Mouse (Mus musculus) layer of hippocampus, postnatal 36 days (tissue): ENCODE results near the gene Iqschfp. TPM values are rescaled to one million over a fixed set of nuclear protein-coding genes. Genes with fewer than 3 reads are reported as not detected.

Experiments used
- DNase-seq, 2 experiments: peaks; one replicate each; pipeline ENCODE4 v3.0.0; 2022
- total RNA-seq, 2 experiments: library from RNA; stranded (reverse); gene quantifications; 2 replicates each; pipeline ENCODE4 v1.2.3; 2021

The Iqschfp gene
- total RNA-seq, 2 experiments from 2014 or later = 12.1 to 14.3 TPM

DNA sequence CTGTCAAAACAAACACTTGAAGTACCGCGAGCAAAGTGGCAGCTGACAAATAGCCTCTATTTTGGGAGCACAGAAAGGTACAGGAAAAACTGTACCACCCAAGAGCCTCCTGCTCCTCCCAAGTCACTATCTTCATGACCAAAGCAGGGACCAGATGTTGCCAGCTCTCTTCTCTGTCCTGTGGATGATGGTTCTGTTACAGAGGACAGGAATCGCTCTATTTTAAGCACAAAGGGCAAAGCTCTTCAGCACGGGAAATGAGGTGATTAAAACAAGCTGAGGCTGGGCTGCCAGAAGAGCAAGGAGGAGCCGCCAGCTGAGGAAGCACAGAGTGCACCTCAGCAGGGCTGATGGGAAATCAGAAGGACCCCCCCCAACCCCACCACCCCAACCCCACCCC lies 561.2 kb downstream of the Iqschfp start:
- DNase-seq = no peak

DNA sequence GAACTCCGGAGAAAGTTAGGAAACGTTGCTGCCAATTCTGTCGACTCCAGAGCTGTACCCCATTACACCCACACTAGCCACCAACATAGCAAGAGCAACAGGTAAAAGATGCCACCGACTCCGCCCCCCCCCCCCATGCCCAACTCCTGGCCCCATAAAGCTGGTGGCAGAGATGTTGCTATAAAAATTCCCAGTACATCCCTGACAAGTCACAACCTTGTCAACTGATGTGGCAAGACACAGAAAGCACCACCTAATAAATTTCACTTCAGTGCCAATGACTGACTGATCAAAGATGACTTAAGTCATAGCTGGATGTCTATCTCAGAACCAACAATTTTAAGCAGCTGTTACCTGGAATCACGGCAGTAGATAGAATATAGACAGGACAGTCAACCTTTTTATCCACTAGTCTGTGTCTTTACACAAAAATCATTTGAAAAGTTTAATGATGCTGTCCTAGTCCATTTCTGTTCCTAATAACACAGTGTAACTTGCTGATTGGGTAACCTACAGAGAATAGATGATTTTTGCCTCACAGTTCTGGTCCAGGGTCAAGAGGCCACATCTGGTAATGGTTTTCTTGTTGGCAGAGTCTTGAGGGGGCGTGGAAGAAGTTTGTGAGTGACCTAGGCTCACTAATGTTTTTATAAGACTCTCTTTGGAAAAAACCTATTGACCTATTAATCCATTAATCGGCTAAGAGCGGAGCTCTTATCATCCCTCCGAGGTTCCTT lies 561.9 kb downstream of the Iqschfp start:
- DNase-seq = no peak

DNA sequence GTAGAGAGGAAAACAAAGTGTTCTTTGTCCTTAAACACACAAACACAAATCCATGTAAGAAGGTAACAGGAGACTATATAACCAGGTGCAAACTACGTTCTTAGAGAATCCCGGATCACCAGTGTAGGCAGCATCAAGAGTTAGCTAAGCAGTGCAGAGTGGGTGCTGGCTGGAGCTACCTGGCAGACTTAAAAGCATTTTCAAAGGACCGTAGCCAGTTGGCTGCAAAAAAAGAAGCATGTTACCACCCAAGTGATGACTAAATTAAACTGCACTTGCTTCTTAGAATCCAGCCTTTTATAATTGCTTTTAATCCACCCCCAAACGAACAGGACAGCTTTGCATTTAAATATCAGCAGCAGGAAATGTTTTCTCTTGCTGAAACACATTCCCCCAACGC lies 574.6 kb downstream of the Iqschfp start:
- peak in 1 of 2 experiments; percentile 33 for DNase-seq

DNA sequence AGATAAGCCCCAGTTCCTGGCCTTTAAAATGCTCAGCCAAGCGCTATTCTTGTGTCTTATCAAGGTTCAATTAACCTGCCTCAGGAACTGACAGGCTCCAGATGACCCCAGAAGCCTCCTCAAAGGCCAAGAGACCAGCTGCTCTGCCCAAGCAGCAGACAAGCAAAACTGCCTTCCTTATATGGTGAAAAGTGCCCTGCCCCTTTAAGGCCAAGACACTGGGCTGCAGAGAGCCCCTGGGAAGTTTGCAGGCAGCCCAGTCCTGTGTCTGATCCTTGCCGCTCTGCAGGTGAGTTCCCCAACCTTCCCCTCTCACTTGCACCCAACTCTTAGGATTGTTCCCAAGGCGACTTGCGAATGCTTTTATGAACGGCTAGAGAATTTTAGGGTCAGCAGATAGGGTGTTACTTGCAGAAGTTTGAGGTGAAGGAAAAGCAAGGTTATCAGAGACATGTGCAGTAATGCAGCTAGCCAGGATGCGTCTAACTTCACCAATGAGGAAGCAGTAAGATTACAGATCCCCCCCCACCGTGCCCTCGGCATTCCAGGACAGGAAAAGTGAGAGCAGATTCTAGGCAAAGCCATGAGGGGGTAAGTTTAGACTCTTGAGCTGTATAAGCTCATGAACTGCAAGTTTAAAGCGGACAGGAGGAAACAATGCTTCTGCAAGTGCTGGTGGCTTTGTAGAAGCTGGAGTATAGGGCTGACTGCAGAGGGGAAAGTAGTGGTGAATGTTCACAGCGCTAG lies 576.1 kb downstream of the Iqschfp start:
- DNase-seq = no peak

DNA sequence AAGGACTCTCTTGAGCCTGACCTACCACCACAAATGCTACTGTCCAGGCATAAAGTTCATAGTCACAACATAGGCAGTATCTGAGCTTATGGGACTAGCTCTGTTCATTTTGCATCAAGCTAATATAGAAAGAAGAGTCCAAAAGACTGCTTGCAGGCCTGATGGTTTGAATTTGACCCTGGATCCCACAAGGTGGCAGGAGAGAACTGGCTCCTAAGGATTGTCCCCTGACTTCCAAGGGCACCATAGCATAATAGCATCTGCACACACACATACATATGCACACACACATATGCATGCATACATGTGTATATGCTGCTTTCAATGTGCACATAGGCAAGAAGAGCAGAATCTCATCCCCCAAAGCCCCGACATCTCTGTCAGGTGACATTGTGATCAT lies 577.6 kb downstream of the Iqschfp start:
- no peak for DNase-seq

DNA sequence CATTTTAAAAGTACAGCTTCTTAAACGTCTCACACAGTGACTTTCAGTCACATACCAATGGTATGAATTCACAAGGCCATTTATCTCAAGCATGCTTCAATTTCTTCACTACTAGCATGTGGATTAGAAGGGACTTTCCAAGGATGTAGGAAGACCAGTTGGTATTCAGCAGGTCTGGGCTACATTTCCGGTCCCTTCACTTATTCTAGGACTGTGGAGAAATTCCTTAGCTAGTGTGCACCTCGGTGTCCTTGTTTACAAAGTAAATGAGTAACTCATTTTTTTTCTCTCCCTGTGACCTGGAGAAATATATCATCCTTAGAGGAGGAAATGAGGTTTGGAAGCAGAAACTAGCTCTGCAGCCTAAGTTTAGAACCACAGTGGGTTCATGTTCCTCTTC lies 578.0 kb downstream of the Iqschfp start:
- DNase-seq = no peak

DNA sequence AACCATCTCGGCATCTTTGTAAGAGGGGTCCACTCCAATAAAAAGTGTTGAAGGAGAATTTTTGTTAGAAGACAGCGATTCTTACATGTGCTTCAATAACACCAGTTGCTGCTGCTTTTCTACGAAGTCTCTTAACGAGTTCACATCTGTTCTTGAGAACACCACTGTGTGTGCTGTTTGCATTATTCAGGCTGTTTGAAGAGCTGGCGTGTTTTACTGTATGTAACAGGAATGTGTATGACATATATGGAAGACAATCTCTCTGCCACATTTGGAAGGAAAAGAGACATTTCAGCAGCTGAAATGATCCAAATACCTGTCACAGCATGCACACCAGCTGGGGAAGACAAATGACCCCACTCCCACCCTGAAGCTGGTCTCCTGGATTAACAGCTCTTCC lies 578.6 kb downstream of the Iqschfp start:
- DNase-seq = no peak

DNA sequence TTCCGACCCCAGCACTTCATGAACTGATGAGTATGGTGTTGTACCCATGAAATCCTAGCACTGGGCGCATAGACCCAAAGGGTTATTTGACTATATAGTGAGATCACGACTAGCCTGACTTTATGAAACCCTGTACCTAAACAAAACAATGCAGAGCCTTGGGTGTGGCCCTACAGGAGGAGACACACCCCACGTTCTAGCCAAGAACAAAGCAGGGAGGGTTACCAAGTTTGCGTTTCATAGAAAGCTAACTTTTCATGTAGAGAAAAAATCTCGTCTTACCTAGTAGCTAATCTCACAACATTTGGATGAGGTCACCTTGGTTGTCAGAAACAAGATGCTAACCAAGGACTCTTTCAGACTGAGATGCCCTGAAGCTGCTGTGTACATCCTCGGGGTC lies 584.3 kb downstream of the Iqschfp start:
- no peak for DNase-seq

DNA sequence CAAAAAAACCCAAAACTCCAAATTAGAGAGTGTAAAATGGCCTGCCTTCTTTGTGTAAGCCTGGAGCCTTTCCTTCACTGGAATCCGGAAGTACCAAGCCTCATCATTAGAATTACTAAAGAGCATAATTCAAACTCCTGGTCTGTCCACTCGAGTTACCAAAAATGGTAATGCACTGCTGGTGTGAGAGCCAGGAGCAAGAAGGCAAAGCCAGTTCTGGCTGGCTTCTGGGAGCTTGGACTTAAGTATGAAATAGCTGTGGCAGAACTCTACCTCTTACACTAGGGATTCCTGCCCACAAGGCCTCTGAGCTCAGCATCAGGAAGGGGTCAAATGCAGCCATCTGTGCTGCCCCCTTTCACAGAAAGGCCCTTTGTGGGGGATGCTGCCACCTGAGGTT lies 585.4 kb downstream of the Iqschfp start:
- DNase-seq = no peak

DNA sequence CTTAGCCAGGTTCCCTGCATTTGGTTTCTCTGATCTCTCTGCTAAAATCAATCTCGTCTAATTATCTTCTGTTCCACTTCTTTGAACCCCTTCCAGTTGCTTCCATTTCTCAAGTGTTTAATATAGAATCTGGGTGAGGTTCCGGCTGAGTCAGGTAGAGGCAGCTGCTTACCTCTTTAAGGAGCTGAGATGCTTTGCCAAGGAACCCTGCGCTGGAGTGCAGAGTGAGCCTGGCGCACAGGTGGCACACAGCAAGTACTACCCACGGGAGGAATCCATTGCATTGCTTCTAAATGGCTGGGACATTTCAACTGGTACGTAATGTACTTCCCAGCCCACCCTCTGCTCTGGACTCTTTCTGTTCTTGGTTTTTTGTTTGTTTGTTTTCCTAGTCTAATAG lies 587.2 kb downstream of the Iqschfp start:
- no peak for DNase-seq

DNA sequence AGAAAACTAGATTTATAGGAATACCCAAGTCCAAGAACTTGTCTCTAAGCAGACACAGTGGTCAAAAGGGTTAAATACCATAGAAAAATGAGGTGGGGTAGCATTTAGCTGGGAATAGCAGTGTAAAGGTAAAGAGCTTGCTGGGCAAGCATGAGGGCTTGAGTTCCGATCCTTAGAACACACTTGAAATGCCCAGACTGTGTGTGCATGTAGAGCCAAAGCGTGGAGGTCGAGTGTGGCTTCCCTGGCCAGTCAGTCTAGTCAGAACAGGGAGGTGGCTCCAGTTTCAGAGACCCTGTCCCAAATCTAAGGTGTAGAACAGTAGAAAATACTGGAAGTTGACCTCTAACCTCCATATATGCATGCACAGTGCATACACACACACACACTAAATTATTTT lies 591.5 kb downstream of the Iqschfp start:
- no peak for DNase-seq

DNA sequence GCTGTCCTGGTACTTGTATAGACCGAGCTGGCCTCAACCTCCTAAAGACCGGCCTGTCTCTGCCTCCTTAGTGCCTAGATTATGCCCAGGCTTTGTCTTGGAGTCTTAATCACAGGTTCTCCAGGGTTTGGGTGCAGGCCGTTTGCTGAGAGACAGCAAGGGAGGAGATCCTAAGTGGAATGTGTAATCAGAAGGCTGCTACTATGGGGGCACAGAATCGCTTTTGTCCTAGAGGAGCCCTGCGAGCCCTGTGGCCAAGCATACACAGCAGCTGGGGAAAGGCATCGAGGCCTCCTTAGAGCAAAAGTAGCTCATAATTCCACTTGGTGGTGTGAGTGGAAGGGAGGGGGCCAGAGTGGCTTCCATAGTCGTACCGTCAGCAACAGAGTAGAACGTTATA lies 592.0 kb downstream of the Iqschfp start:
- DNase-seq = no peak

DNA sequence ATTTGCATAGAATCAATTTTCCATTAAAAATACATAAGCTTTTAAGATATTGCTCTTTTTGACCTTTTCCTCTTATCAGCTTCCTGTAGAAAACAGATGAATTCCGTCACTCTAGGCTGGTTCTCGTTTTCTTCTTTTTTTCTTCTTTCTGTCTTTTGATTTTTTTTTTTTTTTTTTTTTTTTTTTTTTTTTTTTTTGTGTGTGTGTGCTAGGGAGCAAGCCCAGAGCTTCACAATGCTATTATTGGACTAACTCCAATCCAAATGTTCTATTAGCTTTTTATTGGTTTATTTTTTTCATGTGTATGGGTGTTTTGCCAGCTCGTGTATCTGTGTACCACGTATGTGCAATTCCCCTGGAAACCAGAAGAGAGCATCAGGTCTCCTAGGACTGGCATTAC lies 592.5 kb downstream of the Iqschfp start:
- DNase-seq = no peak

DNA sequence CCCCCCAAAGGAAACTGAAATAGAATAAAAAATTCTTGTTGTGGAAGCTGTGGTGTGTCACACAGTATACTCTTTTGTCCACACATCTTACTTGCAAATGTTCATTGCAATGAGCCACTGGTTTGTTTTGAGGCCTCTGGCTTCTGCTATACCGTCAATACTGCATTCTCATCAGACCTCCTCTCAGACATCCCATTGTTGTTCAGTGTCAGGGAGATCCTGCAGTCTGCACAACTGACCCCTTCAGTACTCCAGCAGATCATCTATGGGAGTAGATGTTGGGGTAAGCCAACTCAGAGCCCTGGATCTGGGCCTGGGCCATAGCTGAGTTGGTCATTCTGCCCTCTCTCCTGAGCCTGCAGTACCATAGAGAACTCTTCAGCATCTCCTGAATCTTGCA lies 595.6 kb downstream of the Iqschfp start:
- DNase-seq = no peak

DNA sequence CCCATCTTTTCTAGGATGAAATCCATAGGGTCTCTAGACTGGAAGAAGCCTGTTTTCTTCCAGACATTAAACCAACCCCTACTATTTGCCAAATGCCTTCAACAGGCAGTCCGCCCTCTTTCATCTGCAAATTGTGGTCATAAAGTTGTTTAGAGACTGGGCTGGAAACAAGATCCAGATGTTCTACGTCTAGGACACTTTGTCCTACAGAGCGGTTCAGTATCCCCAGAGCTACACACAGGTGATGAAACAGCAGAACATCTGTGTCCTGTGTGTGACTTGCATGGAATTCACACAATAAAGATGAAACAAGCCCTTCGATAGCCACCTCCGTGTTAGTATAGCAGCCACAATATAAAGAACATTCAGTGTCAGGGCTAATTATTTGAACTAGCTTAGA lies 596.3 kb downstream of the Iqschfp start:
- no peak for DNase-seq

DNA sequence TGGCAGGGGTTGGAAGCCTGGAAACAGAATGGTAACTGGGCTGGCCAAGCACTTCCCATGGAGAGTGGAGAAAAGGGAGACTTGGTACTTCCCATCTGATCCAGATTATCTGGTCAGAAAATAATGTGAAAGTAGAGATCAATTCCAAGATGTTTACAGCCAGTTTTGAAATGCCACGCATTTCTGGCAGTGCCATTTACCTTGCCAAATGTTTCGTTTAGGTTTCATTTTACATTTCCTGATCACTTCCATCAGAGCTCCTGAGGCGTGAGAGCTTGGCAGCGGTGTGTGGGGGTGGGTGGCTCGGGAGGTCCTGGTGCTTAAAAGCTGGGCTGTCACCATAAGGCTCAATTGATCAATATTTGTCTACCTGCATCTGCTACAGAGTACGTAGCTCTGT lies 599.5 kb downstream of the Iqschfp start:
- DNase-seq = no peak

DNA sequence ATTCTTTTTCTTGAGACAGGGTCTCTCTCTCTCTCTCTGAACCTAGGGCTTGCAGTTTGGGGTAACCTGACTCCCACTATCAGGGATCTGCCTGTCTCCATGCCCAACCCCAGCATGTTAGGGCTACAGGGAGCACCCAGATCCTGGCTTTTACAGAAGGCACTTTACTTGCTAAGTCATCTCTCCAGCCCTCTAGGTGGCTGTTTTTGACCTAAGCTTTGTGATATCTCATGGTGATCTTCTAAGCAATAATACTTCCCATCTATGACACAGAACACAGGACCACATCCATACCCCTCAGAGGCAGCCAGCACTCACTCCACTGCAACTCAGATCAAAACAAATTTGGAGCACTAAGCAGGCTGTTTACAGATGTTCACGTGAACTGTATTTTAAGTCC lies 600.0 kb downstream of the Iqschfp start:
- DNase-seq = no peak

DNA sequence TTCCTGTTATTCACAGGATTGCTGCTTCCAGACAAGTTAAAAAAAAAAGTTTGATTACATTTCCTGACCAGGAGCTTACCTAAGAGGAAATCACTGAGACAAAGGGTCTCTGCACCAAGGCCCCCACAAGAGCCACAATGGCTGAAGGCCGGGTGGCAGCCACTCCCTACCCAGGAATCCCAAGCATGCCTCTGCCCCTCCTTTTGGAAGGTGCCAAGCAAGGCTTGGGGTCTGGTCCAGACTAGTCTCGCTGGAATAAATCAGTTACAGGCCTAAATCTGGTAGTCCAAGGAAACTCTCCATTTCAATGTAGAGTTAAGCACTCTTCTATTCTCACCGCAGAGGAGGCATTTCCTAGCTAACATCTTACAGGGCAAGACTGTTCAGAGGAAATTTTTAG lies 600.5 kb downstream of the Iqschfp start:
- DNase-seq = no peak

DNA sequence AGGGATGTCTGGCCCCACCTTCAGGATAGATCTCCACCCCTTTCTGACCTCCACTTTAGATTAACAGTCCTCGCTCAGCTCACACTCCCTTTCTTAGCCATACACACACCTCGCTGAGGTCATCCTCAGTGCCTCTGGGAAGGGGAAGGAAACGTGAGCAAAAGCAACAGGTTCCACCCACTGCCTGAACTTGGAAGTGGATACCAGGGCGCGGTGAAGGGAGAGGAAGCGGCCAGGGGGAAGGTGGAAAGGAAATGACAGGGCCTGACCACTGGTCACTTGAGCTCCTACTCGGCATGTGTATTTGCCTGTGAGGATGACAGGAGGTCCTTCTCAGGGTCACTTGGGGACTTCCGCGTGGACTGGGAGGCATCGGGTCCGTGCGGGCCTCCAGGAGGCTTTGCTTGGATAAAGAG lies 601.1 kb downstream of the Iqschfp start:
- no peak for DNase-seq

DNA sequence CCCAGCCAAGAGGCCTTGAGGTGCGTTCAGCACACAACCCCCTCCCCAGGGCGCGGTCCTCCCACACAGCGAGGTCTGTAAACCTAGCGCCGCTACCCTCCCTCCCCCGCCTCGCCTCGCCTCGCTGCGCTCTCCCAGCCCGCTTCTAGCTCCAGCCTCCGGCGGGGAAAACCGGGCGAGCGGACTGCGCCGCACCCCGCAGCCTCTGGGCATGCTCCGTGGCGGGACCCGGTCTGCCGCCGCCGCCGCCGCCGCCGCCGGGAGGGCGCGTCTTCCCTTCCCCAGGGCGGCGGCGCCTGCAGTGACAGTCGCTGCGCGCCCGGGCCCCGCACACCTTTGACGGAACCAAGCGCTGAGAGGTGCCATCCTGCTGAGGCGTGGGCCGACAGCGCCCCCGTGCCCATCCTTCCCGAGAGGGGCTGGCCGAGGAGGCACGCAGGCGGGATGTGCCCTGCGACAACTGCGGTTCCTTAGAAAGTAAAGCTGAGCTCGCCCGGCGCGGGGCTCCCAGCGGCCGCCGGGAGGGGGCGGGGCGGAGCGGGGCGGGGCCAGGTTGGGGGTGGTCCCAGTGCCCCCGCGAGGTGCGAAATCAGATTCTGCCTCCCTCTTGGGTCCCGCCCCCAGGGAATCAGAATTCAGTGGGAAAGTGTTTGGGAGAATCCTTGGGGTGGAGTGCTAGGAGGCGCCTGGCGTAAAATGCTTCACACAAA lies 601.7 kb downstream of the Iqschfp start:
- DNase-seq = peak; percentile 79 to 81

DNA sequence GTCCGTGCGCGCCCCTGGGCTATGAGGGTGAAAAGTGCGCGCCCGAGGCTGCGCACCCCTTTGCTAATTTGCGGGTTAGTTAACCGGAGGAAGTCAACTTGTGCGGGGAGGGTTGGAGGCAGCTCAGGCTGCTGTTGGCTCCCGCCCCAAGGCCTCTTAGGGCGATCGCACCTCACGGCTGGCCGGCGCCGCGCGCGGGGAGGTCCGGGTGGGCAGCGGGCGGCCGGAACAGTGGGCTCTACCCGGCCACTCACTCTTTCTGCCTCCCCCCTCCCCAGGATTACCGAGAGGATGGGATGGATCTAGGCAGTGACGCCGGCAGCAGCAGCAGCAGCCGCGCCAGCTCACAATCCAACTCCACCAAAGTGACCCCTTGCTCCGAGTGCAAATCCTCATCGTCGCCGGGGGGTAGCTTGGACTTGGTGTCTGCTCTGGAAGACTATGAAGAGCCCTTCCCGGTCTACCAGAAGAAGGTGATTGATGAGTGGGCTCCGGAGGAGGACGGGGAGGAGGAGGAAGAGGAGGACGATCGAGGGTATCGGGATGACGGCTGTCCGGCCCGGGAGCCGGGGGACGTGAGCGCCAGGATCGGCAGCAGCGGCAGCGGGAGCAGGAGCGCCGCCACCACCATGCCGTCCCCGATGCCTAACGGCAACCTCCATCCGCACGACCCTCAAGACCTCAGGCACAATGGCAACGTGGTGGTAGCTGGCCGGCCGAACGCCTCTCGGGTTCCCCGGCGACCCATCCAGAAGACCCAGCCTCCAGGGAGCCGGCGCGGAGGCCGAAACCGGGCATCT lies 602.5 kb downstream of the Iqschfp start:
- DNase-seq = peak; percentile 43 to 51

DNA sequence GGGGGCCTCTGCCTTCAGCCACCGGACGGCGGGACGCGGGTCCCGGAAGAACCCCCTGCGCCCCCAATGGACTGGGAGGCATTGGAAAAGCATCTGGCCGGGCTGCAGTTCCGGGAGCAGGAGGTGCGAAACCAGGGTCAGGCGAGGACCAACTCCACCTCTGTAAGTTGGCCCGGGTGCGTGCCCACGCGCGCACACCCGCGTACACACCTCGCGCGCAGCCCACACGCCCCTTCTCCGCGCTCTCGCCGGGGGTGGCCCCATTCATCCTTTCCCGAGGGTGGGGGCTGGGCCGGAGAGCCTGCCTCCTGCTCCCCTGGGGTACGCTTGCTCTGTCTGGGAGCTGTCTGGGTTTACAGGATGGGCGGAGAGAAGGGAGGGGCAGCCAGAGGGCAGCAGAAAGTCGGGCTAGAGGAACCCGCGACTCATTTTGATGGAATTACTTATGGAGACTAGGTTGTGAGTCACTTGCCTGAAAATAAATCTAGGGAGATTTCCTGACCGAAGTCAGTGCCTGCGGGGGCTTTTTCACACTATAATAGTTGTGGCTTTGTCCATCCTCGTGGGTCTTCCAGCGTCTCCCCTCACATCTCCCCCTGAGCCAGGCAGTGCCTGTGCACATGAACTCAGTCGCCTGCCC lies 603.2 kb downstream of the Iqschfp start:
- DNase-seq = peak; percentile 64 to 66
